Mouse (Mus musculus) intestine, embryonic 14.5 days (tissue): ENCODE data around the gene Uqcrq. TPM values are rescaled to one million over a fixed set of nuclear protein-coding genes. Genes with fewer than 3 reads are reported as not detected.

ENCODE experiments used
- ATAC-seq: fragments of 200-750 bp; cut with Nextera tagmentation; replicated peaks from 2 replicates; pipeline ENCODE4 v1.8.0; 2017; ENCODE audit warnings: low read depth, moderate number of reproducible peaks, moderate TSS enrichment, moderate library complexity; ENCODE audit not compliant: low FRiP score, low TSS enrichment
- DNase-seq: peaks from one replicate; pipeline ENCODE4 v3.0.0-alpha.2; 2018; ENCODE audit warnings: low spot score
- H3K27ac ChIP-seq: fragments of 300-500 bp; sonication (generic); 2 replicates; pipeline ENCODE4 v1.5.1; 2014; ENCODE audit warnings: low read depth, mild to moderate bottlenecking, control low read depth
- H3K27me3 ChIP-seq: fragments of 300-500 bp; sonication (generic); replicated peaks from 2 replicates; pipeline ENCODE4 v1.6.1; 2014; ENCODE audit warnings: low read length, control low read depth; ENCODE audit not compliant: control insufficient read depth, insufficient read depth
- H3K36me3 ChIP-seq: fragments of 300-500 bp; sonication (generic); 2 replicates; pipeline ENCODE4 v1.6.1; 2014; ENCODE audit warnings: low read length, control low read depth; ENCODE audit not compliant: control insufficient read depth, insufficient read depth
- H3K4me1 ChIP-seq: fragments of 300-500 bp; sonication (generic); replicated peaks from 2 replicates; pipeline ENCODE4 v1.6.1; 2014; ENCODE audit warnings: low read length, control low read depth, mixed read lengths; ENCODE audit not compliant: control insufficient read depth, insufficient read depth
- H3K4me2 ChIP-seq: fragments of 300-500 bp; sonication (generic); 2 replicates; pipeline ENCODE4 v1.6.1; 2014; ENCODE audit warnings: low read length
- H3K4me3 ChIP-seq: fragments of 300-500 bp; sonication (generic); 2 replicates; pipeline ENCODE4 v1.5.1; 2014; ENCODE audit warnings: low read depth, low read length, control low read depth, mixed read lengths
- H3K9ac ChIP-seq: fragments of 300-500 bp; sonication (generic); 2 replicates; pipeline ENCODE4 v1.6.1; 2014; ENCODE audit warnings: mild to moderate bottlenecking, low read length
- H3K9me3 ChIP-seq: fragments of 300-500 bp; sonication (generic); 2 replicates; pipeline ENCODE4 v1.6.1; 2016; ENCODE audit warnings: low read length, control low read depth; ENCODE audit not compliant: control insufficient read depth
- WGBS: fragments of 180-500 bp; shearing (Covaris S2); extraction: QIAGEN DNeasy Blood & Tissue Kit; methylation state at CpG from one replicate; pipeline ENCODE4 v1.1.7; 2014; 5-methylcytosine and 5-hydroxymethylcytosine counted together
- polyA plus RNA-seq: library from polyadenylated mRNA; unstranded; fragments of >200 nt; fragmentation: Nextera tagmentation; extraction: Ambion mirVana; gene quantifications from 2 replicates; pipeline ENCODE4 v1.2.1, GENCODE M21; 2014

The Uqcrq gene
- polyA plus RNA-seq, 1 experiment from 2014 or later = 717 TPM

GRCm38 (mm10) chr11:53457372-53457954 lies 26.8 kb upstream of the Uqcrq start:
- ATAC-seq = peak; percentile 28

GRCm38 (mm10) chr11:53456474-53457371 lies 26.1 kb upstream of the Uqcrq start, which contains the start of the genes Gm10447 and Shroom1:
Gm10447 (minus strand) TSS chr11:53457110.
Shroom1 (plus strand) TSS chr11:53457205.
- DNase-seq = peak; percentile 77
- Histone ChIP-seq H3K36me3 (no peaks in the 10 kb centered on the region), H3K4me1 (no peaks in the 10 kb centered on the region), H3K4me3 (peak within 1 kb of the TSS; percentile 56), H3K4me2 (peak within 1 kb of the TSS; percentile 87), H3K27me3 (peaks cover 15% of the 10 kb centered on the region), H3K9me3 (no peaks in the 10 kb centered on the region), H3K9ac (peak within 1 kb of the TSS; percentile 49), H3K27ac (no peak within 1 kb of the TSS)
- ATAC-seq = peak; percentile 85
- WGBS = 4% methylated on average over 42 of the region's 42 CpGs

More at GRCm38 (mm10) chr11:53457372-53457954, 26.8 kb upstream of the Uqcrq start:
- 8% methylated on average over 29 of the region's 29 CpGs for WGBS
- no peaks in the 10 kb centered on the region for H3K4me1 ChIP-seq
- no peak overlapping the region for H3K27ac ChIP-seq
- H3K27me3 ChIP-seq = peaks cover 23% of the 10 kb centered on the region
- H3K4me2 ChIP-seq = peak overlapping the region; percentile 87
- H3K9me3 ChIP-seq = no peaks in the 10 kb centered on the region
- peak overlapping the region; percentile 49 for H3K9ac ChIP-seq
- peak overlapping the region; percentile 56 for H3K4me3 ChIP-seq
- H3K36me3 ChIP-seq = no peaks in the 10 kb centered on the region
- DNase-seq = no peak

- no peak for ATAC-seq
- Histone ChIP-seq H3K9me3 (no peaks in the 10 kb centered on the region), H3K4me2 (no peak overlapping the region), H3K4me3 (no peak overlapping the region), H3K27me3 (peaks cover 7% of the 10 kb centered on the region), H3K9ac (no peak overlapping the region), H3K4me1 (no peaks in the 10 kb centered on the region; the same call in 1 of the 2 replicates), H3K36me3 (no peaks in the 10 kb centered on the region), H3K27ac (no peak overlapping the region)
- 85% methylated on average over 5 of the region's 5 CpGs for WGBS
- no peak for DNase-seq
Measured at GRCm38 (mm10) chr11:53453031-53453430, 22.4 kb upstream of the Uqcrq start.

DNA sequence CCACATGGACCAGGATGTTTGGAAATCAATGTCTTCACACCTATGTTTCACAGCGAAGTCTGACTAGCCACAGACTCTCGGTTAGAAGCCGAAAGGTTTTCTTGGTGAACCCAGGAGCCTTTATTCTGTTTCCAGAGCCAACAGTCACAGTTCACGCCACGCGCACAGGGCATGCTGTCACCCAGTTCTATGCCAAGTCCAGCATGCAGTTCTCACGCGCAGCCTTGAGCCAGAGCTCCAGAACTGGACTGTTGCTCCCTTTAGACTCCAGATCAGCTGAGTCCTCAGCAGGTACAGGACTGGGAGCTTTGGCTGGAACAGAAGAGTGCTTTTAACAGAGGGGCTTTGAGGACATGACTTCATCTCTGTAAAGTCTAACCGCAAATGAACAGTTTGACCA lies 21.8 kb upstream of the Uqcrq start:
- H3K9me3 ChIP-seq = no peaks in the 10 kb centered on the region
- H3K4me1 ChIP-seq = no peaks in the 10 kb centered on the region; the same call in 1 of the 2 replicates
- H3K36me3 ChIP-seq = no peaks in the 10 kb centered on the region
- no peak overlapping the region for H3K4me3 ChIP-seq
- ATAC-seq (no peak), DNase-seq (no peak)
- H3K4me2 ChIP-seq = no peak overlapping the region
- no peak overlapping the region for H3K27ac ChIP-seq
- peaks cover under 1% of the 10 kb centered on the region; the same call in 1 of the 2 replicates for H3K27me3 ChIP-seq
- 96% methylated on average over 9 of the region's 9 CpGs for WGBS
- H3K9ac ChIP-seq = no peak overlapping the region

- ATAC-seq = no peak
- no peak overlapping the region for H3K27ac ChIP-seq
- no peak overlapping the region for H3K4me2 ChIP-seq
- H3K4me1 ChIP-seq = no peaks in the 10 kb centered on the region; the same call in 1 of the 2 replicates
- no peaks in the 10 kb centered on the region for H3K27me3 ChIP-seq
- no peak overlapping the region for H3K9ac ChIP-seq
- DNase-seq = no peak
- 52% methylated on average over 2 of the region's 2 CpGs for WGBS
- H3K4me3 ChIP-seq = no peak overlapping the region
- no peaks in the 10 kb centered on the region for H3K9me3 ChIP-seq
- no peaks in the 10 kb centered on the region for H3K36me3 ChIP-seq
Measured at GRCm38 (mm10) chr11:53451361-53451760, 20.7 kb upstream of the Uqcrq start.

DNA sequence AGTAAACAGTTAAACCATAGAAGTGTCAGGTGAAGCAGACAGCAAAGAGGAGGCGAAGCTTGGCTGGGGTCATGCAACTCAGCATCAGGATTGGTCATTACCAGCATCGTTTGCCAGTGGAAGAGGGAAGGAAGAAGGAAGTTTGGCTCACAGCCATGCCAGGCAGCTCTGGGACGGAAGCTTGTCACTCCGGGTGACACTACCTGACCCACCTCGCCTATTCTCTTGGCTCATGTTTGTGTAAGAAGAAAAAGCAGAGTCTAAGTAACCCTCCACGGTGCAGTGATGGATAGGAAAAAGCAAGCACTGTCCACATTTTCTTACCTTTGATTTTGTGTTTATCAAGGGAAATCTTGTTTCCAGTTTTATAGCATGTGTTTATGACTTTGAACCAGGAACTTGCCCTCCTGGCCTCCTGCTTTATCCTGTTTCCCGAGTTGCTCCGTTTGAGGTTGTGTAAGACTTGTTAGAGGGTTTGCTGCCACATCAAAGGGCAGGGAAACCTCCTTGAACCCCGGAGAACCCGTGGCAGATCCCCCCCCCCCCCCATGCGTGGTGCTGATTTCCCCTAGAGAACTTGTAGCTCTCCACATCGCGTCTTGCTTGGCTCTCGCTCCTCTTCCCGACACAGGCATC lies 19.6 kb upstream of the Uqcrq start:
- WGBS = 41% methylated on average over 15 of the region's 15 CpGs
- ATAC-seq (peak; percentile 38; the same call in 1 of the 2 replicates), DNase-seq (no peak)
- no peak overlapping the region for H3K4me3 ChIP-seq
- H3K27me3 ChIP-seq = no peaks in the 10 kb centered on the region
- no peaks in the 10 kb centered on the region for H3K9me3 ChIP-seq
- 0 out of 2 replicates have a peak overlapping the region, but pooled peaks have one; percentile 16 for H3K27ac ChIP-seq
- no peaks in the 10 kb centered on the region; the same call in 1 of the 2 replicates for H3K4me1 ChIP-seq
- no peak overlapping the region for H3K9ac ChIP-seq
- no peaks in the 10 kb centered on the region for H3K36me3 ChIP-seq
- peak overlapping the region; percentile 11; the same call in 1 of the 2 replicates for H3K4me2 ChIP-seq

DNA sequence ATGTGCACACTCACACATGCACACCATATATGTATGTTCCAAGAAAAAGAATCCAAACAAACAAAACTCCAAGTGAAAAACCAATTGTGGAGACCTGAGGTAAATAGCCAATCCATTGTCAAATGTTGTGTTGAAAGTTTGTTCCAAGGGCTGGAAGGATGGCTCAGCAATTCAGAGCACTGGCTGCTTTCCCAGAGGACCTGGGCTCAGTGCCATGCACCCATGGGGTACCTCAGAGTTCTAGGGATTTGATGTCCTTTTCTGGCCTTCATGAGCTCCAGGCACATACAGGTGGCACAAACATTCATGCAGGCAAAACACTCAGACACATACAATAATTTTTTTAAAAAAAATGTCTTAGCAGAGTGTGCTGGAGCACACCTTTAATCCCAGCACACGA lies 17.9 kb upstream of the Uqcrq start:
- 94% methylated on average over 1 of the region's 1 CpGs for WGBS
- Histone ChIP-seq H3K27ac (no peak overlapping the region), H3K4me2 (no peak overlapping the region), H3K4me3 (no peak overlapping the region), H3K4me1 (no peaks in the 10 kb centered on the region; the same call in 1 of the 2 replicates), H3K9ac (no peak overlapping the region), H3K36me3 (no peaks in the 10 kb centered on the region), H3K9me3 (no peaks in the 10 kb centered on the region), H3K27me3 (no peaks in the 10 kb centered on the region)
- ATAC-seq = no peak
- no peak for DNase-seq

DNA sequence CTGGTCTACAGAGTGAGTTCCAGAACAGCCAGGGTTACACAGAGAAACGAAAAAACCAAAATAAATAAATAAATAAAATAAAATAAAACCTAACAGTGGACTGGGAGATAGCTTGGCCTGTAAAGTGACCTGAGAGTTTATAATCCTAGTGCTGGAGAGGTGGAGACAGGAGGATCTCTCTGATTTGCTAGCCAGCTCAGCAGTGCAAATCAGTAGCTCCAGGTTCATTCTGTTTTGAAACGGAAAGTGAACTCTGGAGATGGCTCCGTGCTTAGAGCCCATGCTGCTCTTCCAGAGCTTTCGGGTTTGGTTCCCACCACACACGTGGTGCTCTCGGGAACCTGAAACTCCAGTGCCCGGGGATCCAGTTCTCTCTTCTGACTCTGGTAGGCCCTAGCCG lies 17.4 kb upstream of the Uqcrq start:
- Histone ChIP-seq H3K4me1 (no peaks in the 10 kb centered on the region; the same call in 1 of the 2 replicates), H3K9me3 (no peaks in the 10 kb centered on the region), H3K9ac (no peak overlapping the region), H3K4me2 (no peak overlapping the region), H3K27ac (no peak overlapping the region), H3K36me3 (no peaks in the 10 kb centered on the region), H3K27me3 (no peaks in the 10 kb centered on the region), H3K4me3 (no peak overlapping the region)
- ATAC-seq (no peak), DNase-seq (no peak)
- 90% methylated on average over 8 of the region's 8 CpGs for WGBS
